Mouse (Mus musculus) cerebellum, adult 11-12 months (tissue): ENCODE measurements around the gene Trap1a.
"Not testable (repeated sequence)": the region's sequence is repeated elsewhere in the genome, so short reads cannot be mapped to it uniquely, and the experiment has no call there.

Experiments used
- DNase-seq: peaks from one replicate; pipeline ENCODE4 v3.0.0; 2022

Trap1a gene

DNA sequence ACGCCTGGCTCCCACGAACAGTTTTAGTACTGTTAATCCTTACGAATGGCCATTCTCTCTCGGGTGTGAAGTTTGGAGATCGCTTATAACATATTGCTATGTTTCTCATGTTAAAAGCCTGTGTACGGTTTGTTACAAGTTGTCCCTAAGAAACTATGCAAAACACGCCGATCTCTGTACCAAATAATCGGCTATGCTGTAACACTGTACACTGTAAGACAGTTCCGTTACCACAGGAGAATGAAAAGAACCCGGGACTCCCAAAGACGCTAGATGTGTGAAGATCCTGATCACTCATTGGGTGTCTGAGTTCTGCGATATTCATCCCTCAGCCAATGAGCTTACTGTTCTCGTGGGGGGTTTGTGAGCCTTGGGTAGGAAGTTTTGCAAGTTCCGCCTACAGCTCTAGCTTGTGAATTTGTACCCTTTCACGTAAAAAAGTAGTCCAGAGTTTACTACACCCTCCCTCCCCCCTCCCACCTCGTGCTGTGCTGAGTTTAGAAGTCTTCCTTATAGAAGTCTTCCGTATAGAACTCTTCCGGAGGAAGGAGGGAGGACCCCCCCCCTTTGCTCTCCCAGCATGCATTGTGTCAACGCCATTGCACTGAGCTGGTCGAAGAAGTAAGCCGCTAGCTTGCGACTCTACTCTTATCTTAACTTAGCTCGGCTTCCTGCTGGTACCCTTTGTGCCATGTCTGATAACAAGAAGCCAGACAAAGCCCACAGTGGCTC lies at the start of gene Trap1a:
TSS of gene Trap1a (plus strand) at position 421 of the 732 bp plus-strand sequence.
- DNase-seq, result no peak

DNA sequence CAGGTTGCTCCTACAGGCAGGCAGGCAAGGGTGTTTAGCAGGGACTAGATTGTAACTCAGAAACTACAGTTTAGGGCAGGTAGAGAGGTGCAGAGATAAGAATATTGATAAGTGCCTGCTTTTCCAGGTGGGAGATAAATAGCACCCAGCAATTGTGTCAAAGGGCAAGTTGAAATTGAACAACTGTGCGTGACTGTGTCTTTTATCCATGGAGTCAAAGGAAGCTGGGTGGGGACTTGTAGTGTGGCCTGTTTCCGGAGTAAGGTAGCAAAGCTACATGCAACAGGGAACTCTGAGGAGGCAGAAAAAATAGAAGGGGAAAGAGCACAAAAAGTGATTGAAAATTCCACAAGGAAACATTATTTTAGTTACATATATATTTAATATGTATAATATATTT lies 40.4 kb upstream of the Trap1a start:
- no peak for DNase-seq

DNA sequence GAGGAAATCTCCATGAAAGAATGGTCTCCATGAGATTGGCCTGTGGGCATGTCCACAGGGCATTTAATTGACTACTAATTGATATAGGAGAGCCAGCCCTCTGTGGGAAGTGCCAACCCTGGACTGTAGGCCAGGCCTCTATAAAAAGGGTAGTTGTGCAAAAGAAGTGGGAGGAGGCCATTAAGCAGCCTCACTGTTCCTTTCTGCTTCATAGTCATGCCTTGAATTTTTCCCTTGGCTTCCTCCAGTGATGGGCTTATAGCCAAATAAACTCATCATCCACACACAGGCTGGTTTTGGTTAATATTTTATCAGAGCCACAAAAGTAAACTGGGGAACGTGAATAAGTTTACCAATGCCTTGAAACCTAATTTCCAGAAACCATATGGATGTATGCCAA lies 38.2 kb upstream of the Trap1a start:
- no peak for DNase-seq

DNA sequence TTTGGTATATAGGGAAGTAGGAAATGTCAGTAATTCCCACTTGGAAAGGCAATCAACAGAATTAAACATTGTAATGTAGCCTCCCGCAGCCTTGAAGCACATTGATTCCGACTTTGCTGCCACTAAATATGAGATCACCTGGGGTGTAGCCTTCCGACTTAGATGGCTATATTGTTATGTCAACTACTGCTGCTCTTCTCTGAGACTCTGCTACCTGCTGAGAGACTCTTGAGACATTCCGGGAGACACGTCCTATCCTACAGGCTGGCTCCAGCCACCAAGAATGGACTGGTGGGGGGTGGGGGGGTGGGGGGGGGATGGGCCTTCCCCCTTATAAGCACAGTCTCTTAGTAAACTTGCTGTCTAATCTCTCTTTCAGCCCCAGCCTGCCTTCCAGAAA lies 16.1 kb upstream of the Trap1a start:
- DNase-seq, result not testable (repeated sequence)

DNA sequence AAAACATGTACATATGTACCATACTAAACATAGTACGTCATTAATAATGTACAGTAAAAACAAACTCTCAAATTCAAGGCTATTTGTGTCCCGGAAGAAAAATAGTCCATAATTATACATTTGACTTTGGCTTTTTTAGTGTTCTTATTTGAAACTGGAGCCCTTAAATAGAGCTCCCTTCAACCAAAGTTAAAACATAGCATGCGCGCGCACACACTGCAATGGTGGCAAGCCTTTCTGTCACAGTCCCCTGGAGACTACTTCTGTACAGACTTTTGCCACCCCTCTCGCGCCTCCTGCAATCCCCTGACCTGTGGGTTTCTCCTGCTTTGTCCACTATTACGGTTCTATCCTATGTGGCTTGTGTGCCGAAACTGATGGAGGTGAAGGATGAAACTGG lies 900 bp upstream of the Trap1a start:
- DNase-seq, result no peak

DNA sequence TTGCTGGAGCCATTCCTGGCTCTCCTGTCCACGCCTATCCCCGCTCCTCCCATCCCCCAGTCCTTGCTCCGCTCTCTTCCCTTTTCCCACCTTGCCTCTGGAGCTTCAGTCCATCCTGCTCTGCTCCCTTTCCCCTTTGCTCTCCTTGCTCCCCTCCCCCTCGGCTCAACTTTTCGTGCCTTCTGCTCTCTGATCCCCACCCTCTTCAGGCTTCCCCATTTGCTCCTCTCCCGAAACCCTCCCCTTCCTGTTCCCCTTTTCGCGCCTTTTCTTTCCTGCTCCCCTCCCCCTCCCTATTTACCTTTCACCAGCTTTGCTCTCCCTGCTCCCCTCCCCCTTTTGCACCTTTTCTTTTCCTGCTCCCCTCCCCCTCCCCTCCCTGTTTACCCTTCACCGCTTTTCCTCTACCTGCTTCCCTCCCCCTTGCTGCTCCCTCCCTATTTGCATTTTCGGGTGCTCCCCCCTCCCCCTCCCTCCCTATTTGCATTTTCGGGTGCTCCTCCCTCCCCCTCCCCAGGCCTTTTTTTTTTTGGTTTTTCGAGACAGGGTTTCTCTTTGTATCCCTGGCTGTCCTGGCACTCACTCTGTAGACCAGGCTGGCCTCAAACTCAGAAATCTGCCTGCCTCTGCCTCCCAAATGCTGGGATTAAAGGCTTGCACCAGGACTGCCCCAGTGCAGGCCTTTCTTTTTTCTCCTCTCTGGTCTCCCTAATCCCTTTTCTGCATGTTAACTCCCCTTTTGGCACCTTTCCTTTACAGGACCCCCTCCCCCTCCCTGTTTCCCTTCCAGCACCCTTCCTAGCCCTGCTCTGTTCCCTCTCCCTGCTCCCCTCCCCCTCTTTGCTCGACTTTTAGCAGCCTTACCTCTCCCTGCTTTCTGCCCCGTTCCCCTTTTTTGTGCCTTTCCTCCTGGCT lies 1.3 kb downstream of the Trap1a start:
- no peak for DNase-seq

DNA sequence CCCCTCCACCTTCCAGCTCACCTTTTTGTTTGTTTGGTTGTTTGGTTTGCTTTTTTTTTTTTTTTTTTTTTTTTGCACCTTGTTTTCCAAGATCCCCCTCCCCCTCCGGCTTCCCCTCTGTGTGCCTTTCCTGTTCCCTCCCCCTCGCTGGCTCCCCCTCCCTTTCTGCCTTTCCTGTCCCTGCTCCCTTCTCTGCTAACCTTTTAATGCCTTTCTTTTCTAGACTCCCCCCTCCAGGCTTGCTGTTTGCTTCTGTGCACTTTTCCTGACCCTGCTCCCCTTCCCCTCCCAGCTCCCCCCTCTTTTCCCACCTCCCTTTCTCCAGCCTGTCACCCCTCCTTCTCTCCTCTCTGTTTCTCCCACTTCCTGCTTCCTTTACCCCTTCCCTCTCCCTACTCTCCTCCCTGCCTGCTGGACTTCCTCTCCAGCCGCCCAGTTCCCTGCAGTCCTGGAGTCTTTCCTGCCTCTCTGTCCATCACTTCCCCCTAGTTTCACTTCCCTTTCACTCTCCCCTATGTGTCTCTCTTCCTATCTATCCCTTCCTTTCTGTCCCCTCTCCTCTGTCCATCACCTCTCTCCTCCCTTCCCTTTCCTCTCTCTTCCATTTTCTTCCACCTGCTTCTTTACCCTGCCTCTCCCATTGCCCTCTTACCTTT lies 2.1 kb downstream of the Trap1a start:
- DNase-seq, result no peak

DNA sequence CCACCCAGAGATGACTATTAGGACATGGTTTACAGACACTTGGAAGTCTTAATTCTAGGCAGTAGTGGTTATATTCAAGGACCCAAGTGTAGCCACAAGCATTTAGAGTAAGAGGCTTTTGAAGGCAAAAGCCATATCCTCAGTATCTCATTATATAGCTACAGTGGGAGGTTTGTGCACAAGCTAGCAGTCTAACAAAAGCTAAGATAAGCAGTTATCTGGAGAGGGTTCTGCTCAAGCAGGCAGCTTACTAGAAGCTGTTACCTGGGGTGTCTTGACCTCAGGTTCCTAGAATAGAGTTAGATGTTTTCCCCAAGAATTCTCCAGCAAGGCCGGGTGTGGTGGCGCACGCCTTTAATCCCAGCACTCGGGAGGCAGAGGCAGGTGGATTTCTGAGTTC lies 6.1 kb downstream of the Trap1a start:
- no peak for DNase-seq

DNA sequence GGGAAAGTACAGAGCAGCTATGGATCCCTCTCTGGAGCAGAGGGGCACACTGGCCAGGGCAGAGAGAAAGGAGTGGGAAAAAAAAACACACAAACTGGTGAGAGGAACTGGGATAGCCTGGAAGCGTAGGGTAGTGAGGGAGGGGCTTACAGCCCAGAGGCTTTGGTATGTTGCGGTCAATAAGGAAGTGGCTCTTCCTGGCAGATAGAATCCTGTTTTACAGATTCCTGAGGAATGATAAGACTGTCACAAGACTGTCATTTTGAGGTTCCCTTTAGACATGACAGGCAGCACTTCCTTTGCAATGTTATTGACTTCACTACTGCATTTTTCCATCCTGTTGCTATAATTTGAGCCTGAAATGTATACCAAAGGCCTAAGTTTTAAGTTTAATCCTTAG lies 7.7 kb downstream of the Trap1a start:
- no peak for DNase-seq

DNA sequence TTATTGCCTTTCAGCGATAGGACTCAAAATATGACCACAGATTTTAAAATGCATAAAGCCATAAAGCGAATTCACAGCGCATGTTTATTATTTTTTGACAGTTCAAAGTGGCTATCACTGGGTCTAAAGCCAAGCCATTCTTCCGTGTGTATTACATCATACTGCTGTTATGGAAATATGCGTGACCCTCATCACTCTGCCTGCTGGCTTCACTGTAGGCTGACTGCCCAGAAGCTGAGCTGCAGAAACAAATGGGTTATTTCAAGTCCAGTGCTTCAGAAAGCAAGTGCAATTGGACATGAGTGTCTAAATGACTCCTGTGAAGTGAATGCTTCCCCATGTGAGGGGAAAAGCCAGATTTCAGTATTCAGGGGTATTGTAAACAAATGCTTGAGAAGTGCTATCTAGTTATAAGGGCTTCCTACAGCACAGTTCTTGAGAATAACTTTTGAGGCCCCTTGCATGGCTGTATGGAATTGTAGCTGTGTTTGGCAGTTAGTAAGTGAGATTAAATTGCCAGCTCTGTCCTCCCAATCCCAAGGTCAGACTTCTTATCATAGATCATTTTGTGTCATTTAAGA lies 18.8 kb downstream of the Trap1a start:
- DNase-seq, result no peak

DNA sequence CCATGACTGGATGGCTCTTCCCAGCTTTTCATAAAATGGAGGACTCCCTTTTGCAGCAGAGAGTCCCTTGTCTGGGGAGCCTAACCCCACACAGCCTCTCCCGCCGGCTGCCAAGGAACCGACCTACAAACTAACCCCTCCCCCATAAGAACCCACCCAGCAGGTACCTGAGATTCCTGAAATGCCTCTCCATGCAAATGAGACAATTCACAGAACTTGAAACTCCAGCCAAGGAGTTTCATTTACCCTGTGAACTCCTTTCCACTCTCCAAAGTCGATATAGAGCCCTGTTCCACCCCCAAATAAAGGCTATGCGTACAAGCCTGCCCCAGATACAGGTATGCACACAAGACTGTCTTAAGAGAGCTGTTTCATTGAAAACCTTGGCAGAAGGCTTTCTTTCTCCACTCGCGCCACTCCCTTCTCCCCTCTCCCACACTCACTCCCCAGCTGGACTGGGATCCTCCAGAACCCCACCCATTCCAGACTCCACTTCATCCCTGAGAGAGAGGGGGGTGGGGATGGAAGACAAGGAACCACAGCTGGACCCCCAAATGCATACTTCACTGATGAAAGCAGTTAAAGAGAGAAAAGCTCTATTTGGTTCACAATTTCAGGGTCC lies 24.3 kb downstream of the Trap1a start:
- DNase-seq, result no peak

DNA sequence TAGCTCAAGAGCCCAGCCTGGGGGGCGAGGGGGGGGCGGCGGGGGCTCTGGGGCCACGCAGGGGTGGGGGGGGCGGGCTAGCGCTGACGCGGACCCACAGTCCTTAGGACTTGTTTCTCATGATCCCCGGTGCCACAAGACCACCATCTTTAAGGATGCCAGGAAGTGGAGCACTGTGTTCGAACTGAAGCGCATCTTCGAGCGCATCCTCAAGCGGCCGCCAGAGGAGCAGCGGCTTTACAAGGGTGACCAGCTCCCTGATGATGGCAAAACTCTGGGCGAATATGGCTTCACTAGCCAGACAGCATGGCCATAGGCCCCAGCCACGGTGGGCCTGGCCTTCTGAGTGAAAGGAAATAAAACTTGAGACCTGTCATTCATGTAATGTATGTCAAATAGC lies 24.9 kb downstream of the Trap1a start:
- no peak for DNase-seq

DNA sequence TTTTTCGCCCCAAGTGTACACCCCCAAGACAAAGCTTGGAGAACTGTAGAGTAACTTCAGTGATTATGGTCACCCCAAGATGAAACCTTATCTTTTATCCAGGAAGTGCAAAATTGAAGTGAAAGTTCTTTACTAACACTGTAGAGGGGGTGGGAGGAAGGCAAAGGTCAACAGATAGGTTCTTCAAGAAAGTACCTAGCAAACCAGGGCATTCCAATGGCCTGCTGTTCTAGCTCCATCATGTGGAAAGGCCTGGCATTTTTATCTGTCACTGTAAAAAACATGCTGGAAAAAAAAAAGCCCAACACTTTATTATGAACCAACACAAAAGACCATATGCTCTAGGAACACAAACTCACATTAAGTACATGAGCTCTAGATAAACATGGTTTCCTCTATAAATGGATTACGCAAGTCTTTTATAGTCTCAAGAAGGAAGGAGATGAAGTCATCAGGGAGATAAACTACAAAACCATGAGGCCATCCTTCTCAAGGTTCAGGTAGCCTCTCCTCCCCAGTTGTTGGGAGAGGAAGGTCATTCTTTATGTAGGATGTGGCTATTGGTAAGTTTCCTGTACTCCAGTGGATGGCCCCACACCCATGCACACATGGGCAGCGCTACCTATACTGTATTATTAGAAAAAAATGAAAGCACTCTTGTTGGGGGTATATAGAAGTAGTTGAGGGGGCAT lies 33.5 kb downstream of the Trap1a start:
- no peak for DNase-seq

DNA sequence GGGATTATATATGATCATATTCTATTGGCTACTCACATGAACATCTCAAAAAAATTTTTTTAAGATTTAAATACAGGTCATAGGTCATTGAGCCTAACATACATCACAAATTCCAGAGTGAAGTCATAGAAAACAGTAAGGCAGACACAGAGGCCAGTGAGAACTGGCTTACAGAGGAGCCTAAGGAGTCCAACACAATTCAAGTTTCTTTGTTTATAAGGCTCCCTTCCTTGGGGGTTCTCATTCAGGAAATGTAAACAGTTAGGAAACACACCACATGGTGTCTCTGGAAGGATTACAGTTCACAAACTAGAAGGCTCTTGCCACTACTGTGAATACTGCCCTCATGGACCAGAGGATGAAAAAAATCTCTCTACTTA lies 34.0 kb downstream of the Trap1a start:
- no peak for DNase-seq

DNA sequence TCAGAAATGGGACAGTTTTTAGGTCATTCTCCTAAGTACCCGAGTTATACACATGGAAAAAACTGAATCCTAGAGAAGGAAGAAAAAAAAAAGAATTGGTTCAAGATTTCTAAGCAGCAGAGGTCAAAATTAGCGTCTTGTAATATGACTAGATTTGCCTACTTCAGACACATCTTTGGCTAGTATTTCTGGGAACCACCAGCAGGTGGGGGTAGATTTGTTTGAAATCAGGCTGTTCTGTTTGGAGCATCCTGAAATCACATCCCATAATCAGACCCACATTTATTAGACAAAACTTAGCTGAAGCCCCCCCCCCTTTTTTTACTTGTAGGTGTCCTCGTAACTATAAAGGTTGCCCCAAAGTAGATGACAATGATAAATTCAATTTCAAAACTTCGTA lies 35.6 kb downstream of the Trap1a start:
- DNase-seq, result no peak

DNA sequence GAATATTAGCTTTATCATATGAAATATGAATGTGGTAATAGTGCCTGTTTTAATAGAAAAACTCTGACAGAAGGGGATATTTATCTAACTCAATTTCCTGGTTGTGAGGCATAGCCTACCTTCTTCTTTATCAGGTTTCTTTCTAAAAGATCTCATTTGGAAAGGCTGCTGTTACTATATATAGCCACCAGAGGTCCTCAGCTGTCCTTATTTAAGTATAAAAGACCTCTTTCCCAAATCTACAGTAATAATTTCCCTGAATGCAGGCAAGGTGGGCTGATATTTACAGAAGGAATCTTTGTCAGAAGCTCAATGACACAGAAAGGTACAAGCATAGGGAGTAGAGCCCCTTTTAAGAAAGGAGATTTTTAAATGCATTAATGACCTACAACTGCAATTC lies 39.2 kb downstream of the Trap1a start:
- DNase-seq, result no peak
